23 mouse cellular contexts compared by ENCODE assay signal in the genomic region with DNA sequence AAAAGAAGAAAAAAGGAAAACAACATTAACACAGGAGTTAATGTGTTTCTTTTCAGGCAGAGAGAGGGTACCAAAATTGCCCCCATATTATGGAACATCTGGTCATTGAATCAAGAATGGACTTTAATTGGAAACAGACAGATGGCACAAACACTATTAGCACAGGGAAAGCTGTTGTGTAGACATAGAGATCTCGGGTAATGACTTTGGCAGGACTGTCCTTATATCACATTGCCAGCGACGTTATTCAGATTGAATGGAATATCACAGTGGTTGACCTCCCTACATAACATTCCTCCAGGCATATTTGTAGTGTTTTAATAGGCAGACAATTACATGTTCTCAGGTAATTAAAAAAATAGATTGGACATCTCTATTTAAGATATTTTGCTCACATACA.
A peak's percentile ranks its signal among the peaks of the same experiment; 100 is the strongest.
DNase-seq lines count a peak whose midpoint lies in the region; ATAC-seq lines count a peak whose summit lies in the region.
"Had no signal": no experiment of that assay in that cellular context is flagged by ENCODE, and none has a peak within 500 bp of the region (broad histone marks: within the 10 kb centered on the region; RNA-seq: fewer than 3 reads in every experiment).

No protein-coding gene starts in this region.

- no peaks in the 10 kb centered on the region for H3K36me3 ChIP-seq in hindbrain, embryonic 13.5 days
- H3K36me3 ChIP-seq in hindbrain, embryonic 12.5 days: no peaks in the 10 kb centered on the region
- no peaks in the 10 kb centered on the region for H3K36me3 ChIP-seq in neural tube, embryonic 14.5 days (ENCODE audit: control insufficient read depth, insufficient read depth, low read length)
- H3K36me3 ChIP-seq: midbrain, embryonic 15.5 days had no signal

- DNase-seq in brain, adult 2 months (ENCODE audit: low read depth, low spot score): peak; percentile 1
- peak; percentile 0 for DNase-seq in embryo, embryonic 11 days
- DNase-seq in heart, postnatal 4 days: no peak
- DNase-seq in kidney, postnatal 4 days: no peak
- DNase-seq: adrenal gland, postnatal 25 days; B cell, adult 2 months; cerebellum, adult 8-10 months; heart, postnatal 10 days; kidney, adult 2 months; kidney, postnatal 10 days; left cerebral cortex, postnatal 4 days; liver; lung, postnatal 14 days; right cerebral cortex, postnatal 14 days; spleen, adult 18-20 months; thymus, postnatal 25 days had no signal

- H3K27ac ChIP-seq in hindbrain, embryonic 13.5 days: no peak overlapping the region
- H3K27ac ChIP-seq in hindbrain, embryonic 12.5 days: no peak overlapping the region
- H3K27ac ChIP-seq in neural tube, embryonic 14.5 days (ENCODE audit: low read depth, low read length): no peak overlapping the region
- H3K27ac ChIP-seq: layer of hippocampus, adult 2 months; midbrain, embryonic 15.5 days had no signal

- no peaks in the 10 kb centered on the region for H3K27me3 ChIP-seq in hindbrain, embryonic 13.5 days
- no peaks in the 10 kb centered on the region for H3K27me3 ChIP-seq in hindbrain, embryonic 12.5 days
- H3K27me3 ChIP-seq in neural tube, embryonic 14.5 days (ENCODE audit: control insufficient read depth, insufficient read depth, low read length): no peaks in the 10 kb centered on the region
- H3K27me3 ChIP-seq: midbrain, embryonic 15.5 days had no signal

- H3K4me3 ChIP-seq in hindbrain, embryonic 13.5 days: no peak overlapping the region
- no peak overlapping the region for H3K4me3 ChIP-seq in hindbrain, embryonic 12.5 days
- H3K4me3 ChIP-seq in neural tube, embryonic 14.5 days (ENCODE audit: low read depth, low read length): no peak overlapping the region
- H3K4me3 ChIP-seq: layer of hippocampus, adult 2 months; midbrain, embryonic 15.5 days had no signal

- no peak overlapping the region for H3K4me2 ChIP-seq in hindbrain, embryonic 13.5 days
- no peak overlapping the region for H3K4me2 ChIP-seq in hindbrain, embryonic 12.5 days (replicated peaks)
- H3K4me2 ChIP-seq in neural tube, embryonic 14.5 days (ENCODE audit: low read depth, low read length): no peak overlapping the region
- H3K4me2 ChIP-seq: heart, embryonic 11.5 days; midbrain, embryonic 15.5 days had no signal

- no peak overlapping the region for H3K9ac ChIP-seq in hindbrain, embryonic 13.5 days
- H3K9ac ChIP-seq in hindbrain, embryonic 12.5 days: no peak overlapping the region
- no peak overlapping the region for H3K9ac ChIP-seq in neural tube, embryonic 14.5 days (replicated peaks; ENCODE audit: low read depth, low read length)
- H3K9ac ChIP-seq: midbrain, embryonic 15.5 days had no signal

- no peaks in the 10 kb centered on the region for H3K4me1 ChIP-seq in hindbrain, embryonic 13.5 days (replicated peaks)
- no peaks in the 10 kb centered on the region for H3K4me1 ChIP-seq in hindbrain, embryonic 12.5 days
- H3K4me1 ChIP-seq in neural tube, embryonic 14.5 days (ENCODE audit: control insufficient read depth, insufficient read depth, low read length): no peaks in the 10 kb centered on the region
- H3K4me1 ChIP-seq: midbrain, embryonic 15.5 days had no signal

- 52% methylated on average over 3 of the region's 3 CpGs for WGBS in hindbrain, embryonic 13.5 days
- 51% methylated on average over 3 of the region's 3 CpGs for WGBS in hindbrain, embryonic 12.5 days
- WGBS in neural tube, embryonic 14.5 days: 47% methylated on average over 3 of the region's 3 CpGs

- peak; percentile 73 for ATAC-seq in hindbrain, embryonic 13.5 days (ENCODE audit: low FRiP score)
- no peak; the same call in 1 of the 2 replicates for ATAC-seq in hindbrain, embryonic 12.5 days (ENCODE audit: low FRiP score)
- peak; percentile 71 for ATAC-seq in neural tube, embryonic 14.5 days (ENCODE audit: low read depth)
- ATAC-seq: inflammation-experienced regulatory T-cells, adult 6 months; midbrain, embryonic 15.5 days had no signal

- H3K9me3 ChIP-seq in hindbrain, embryonic 13.5 days: no peaks in the 10 kb centered on the region
- H3K9me3 ChIP-seq in hindbrain, embryonic 12.5 days (replicated peaks): no peaks in the 10 kb centered on the region
- H3K9me3 ChIP-seq in neural tube, embryonic 14.5 days (ENCODE audit: control insufficient read depth, low read length): no peaks in the 10 kb centered on the region
- H3K9me3 ChIP-seq: midbrain, embryonic 15.5 days had no signal

Comparison
In these comparisons a context has a peak if more than half of its experiments do, and no peak if none do; other contexts are left out.
1. DNase-seq: peak in brain, adult 2 months (single experiment) and embryo, embryonic 11 days (single experiment); none in heart, postnatal 4 days (single experiment) and kidney, postnatal 4 days (0 of 2).